Mouse (Mus musculus): ENCODE results near the gene Gid4. TPM values are rescaled to one million over a fixed set of nuclear protein-coding genes. Genes with fewer than 3 reads are reported as not detected.

Gene Gid4
- total RNA-seq, 2 experiments from 2014 or later, result 53.7 to 61.9 TPM

DNA sequence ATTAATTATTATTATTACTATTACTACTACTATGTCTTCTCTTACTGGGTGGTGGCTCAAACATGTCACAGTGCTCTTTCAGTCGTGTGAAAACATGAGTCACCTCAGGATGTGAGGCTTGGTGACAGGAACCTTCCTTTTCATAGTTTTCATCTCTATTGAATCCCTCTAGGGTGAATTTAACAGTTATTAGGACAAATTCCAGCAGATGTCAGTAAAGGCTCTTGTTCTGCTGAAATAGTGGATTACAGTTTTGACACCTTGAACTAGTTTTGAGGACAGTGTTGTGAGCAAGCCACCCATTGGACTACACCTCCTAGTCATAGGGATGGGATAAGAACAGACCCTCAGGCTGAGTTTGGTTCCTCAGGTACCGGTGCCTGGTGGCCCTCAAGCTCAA is 78.7 kb downstream of the Gid4 start:
- no peak for DNase-seq
- intact Hi-C loops (cut with DNase I), result no loop called here

Other genes starting within 250 kb of the Gid4 start
- 10 to 100 TPM; 18.4 to 21.0 TPM for gene Srebf1, start 194.6 kb upstream of the Gid4 start, total RNA-seq (2021)
- gene Tom1l2, start 64.2 kb upstream of the Gid4 start, total RNA-seq (2021), result 10 to 100 TPM; 59.4 to 61.5 TPM
- 1 to 10 TPM; 1.1 to 1.2 TPM for gene Drc3, start 63.8 kb upstream of the Gid4 start, total RNA-seq (2021)
- 10 to 100 TPM; 28.7 to 30.9 TPM for gene Atpaf2, start 1.3 kb downstream of the Gid4 start, total RNA-seq (2021)
- gene Drg2, start 37.4 kb downstream of the Gid4 start, total RNA-seq (2021), result 10 to 100 TPM; 22.0 to 23.2 TPM
- gene Myo15, start 52.2 kb downstream of the Gid4 start, total RNA-seq (2021), result not detected
- 100 to 1,000 TPM; 107 TPM for gene Alkbh5, start 119.2 kb downstream of the Gid4 start, total RNA-seq (2021)

Measured in gastrocnemius, postnatal 36 days (tissue).